Mouse (Mus musculus) CH12.LX (cell line): Measurements from ENCODE around the gene Etl4. TPM values are rescaled to one million over a fixed set of nuclear protein-coding genes. Genes with fewer than 3 reads are reported as not detected.

Experiments used
- DNase-seq: peaks from one replicate; pipeline ENCODE4 v3.0.0-alpha.2; 2013; ENCODE audit errors: extremely low read depth
- H3K27ac ChIP-seq: 2 replicates; pipeline ENCODE4 v1.5.1; 2012; ENCODE audit warnings: low read depth, mild to moderate bottlenecking, control low read depth, moderate library complexity; ENCODE audit not compliant: insufficient read depth
- H3K27me3 ChIP-seq: replicated peaks from 2 replicates; pipeline ENCODE3; 2012; ENCODE audit warnings: inconsistent platforms
- H3K36me3 ChIP-seq, 2 experiments: replicated peaks in 1 of 2; 2 replicates each; pipeline versions ENCODE3 to v1.6.1; 2012; ENCODE audit warnings: inconsistent platforms in 1 of 2, low read length in 1 of 2, mild to moderate bottlenecking in 1 of 2, mixed read lengths in 1 of 2, moderate library complexity in 1 of 2; ENCODE audit not compliant: control insufficient read depth in 1 of 2, insufficient read depth in 1 of 2
- H3K4me1 ChIP-seq, 2 experiments: 2 replicates each; pipeline ENCODE4 v1.6.1; 2012; ENCODE audit warnings: inconsistent platforms in 1 of 2, moderate library complexity in 1 of 2; ENCODE audit not compliant: insufficient read depth in 2 of 2, control insufficient read depth in 1 of 2
- H3K4me2 ChIP-seq: 2 replicates; pipeline ENCODE4 v1.6.1; 2012; ENCODE audit warnings: low read depth, mild to moderate bottlenecking, control low read depth; ENCODE audit not compliant: poor library complexity, insufficient read depth, severe bottlenecking
- H3K4me3 ChIP-seq, 3 experiments: fragments of 150-350 bp in 1 of 3; sonication (generic) in 1 of 3; replicated peaks in 1 of 3; 2 replicates each; pipeline versions ENCODE3 to v1.5.1; 2011 to 2012; ENCODE audit warnings: low read depth in 2 of 3, low read length in 2 of 3, mild to moderate bottlenecking in 2 of 3, moderate library complexity in 2 of 3, control low read depth in 1 of 3, improper control_type of control experiment in 1 of 3, inconsistent platforms in 1 of 3, mixed read lengths in 1 of 3; ENCODE audit not compliant: poor library complexity in 1 of 3
- H3K79me2 ChIP-seq: replicated peaks from 2 replicates; pipeline ENCODE4 v1.6.1; 2012; ENCODE audit warnings: mild to moderate bottlenecking, moderate library complexity; ENCODE audit not compliant: control insufficient read depth, poor library complexity, insufficient read depth, severe bottlenecking; ENCODE audit errors: extremely low read depth
- H3K9ac ChIP-seq: 2 replicates; pipeline ENCODE4 v1.6.1; 2012; ENCODE audit warnings: low read depth, mild to moderate bottlenecking, control low read depth, moderate library complexity; ENCODE audit not compliant: insufficient read depth
- H3K9me3 ChIP-seq: replicated peaks from 2 replicates; pipeline ENCODE3; 2012; ENCODE audit warnings: low read length, inconsistent platforms, mixed read lengths
- CHD1 ChIP-seq: IDR thresholded peaks from 2 replicates; pipeline ENCODE4 v1.6.1; 2012; ENCODE audit warnings: low read depth, low read length, improper control_type of control experiment, inconsistent platforms
- CTCF ChIP-seq, 2 experiments: IDR thresholded peaks in 1 of 2; conservative IDR thresholded peaks in 1 of 2; 2 replicates each; pipeline ENCODE4 v1.5.1; 2011 to 2012; ENCODE audit warnings: low read depth in 2 of 2, low read length in 2 of 2, improper control_type of control experiment in 1 of 2, inconsistent platforms in 1 of 2, mild to moderate bottlenecking in 1 of 2, moderate library complexity in 1 of 2
- ETS1 ChIP-seq: conservative IDR thresholded peaks from 2 replicates; pipeline ENCODE4 v1.6.1; 2012; ENCODE audit warnings: low read depth, mild to moderate bottlenecking, inconsistent platforms, low read length, improper control_type of control experiment, moderate library complexity
- GABPA ChIP-seq: IDR thresholded peaks from 2 replicates; pipeline ENCODE4 v1.6.1; 2012; ENCODE audit warnings: low read depth, low read length, improper control_type of control experiment, inconsistent platforms; ENCODE audit not compliant: insufficient replicate concordance
- HCFC1 ChIP-seq: IDR thresholded peaks from 2 replicates; pipeline ENCODE4 v1.6.1; 2012; ENCODE audit warnings: low read depth, mild to moderate bottlenecking, inconsistent platforms, low read length, improper control_type of control experiment
- IRF4 ChIP-seq: IDR thresholded peaks from 2 replicates; pipeline ENCODE4 v1.6.1; 2014; ENCODE audit warnings: low read depth, mild to moderate bottlenecking, inconsistent platforms, low read length, improper control_type of control experiment
- JUN ChIP-seq: IDR thresholded peaks from 2 replicates; pipeline ENCODE4 v1.6.1; 2011; ENCODE audit warnings: low read depth, mild to moderate bottlenecking, low read length, improper control_type of control experiment, moderate library complexity; ENCODE audit not compliant: insufficient read depth
- MAFK ChIP-seq: IDR thresholded peaks from 2 replicates; pipeline ENCODE4 v1.6.1; 2011; ENCODE audit warnings: low read length, improper control_type of control experiment; ENCODE audit not compliant: insufficient replicate concordance
- MAX ChIP-seq: IDR thresholded peaks from 2 replicates; pipeline ENCODE4 v1.6.1; 2011; ENCODE audit warnings: low read length, improper control_type of control experiment
- MAZ ChIP-seq: IDR thresholded peaks from 2 replicates; pipeline ENCODE4 v1.6.1; 2012; ENCODE audit warnings: low read depth, mild to moderate bottlenecking, inconsistent platforms, low read length, improper control_type of control experiment, moderate library complexity
- MYC ChIP-seq: IDR thresholded peaks from 2 replicates; pipeline ENCODE4 v1.6.1; 2011; ENCODE audit warnings: low read depth, mild to moderate bottlenecking, improper control_type of control experiment, low read length
- POLR2AphosphoS2 ChIP-seq: IDR thresholded peaks from 2 replicates; pipeline ENCODE4 v1.6.1; 2011; ENCODE audit warnings: low read depth, low read length, improper control_type of control experiment
- SIN3A ChIP-seq: IDR thresholded peaks from 2 replicates; pipeline ENCODE4 v1.6.1; 2012; ENCODE audit warnings: low read length, improper control_type of control experiment, inconsistent platforms
- SMC3 ChIP-seq: IDR thresholded peaks from 2 replicates; pipeline ENCODE4 v1.6.1; 2011; ENCODE audit warnings: low read depth, low read length, improper control_type of control experiment
- TBP ChIP-seq: conservative IDR thresholded peaks from 2 replicates; pipeline ENCODE4 v1.6.1; 2011; ENCODE audit warnings: low read depth, low read length, improper control_type of control experiment
- USF1 ChIP-seq: IDR thresholded peaks from 2 replicates; pipeline ENCODE4 v1.6.1; 2014; ENCODE audit warnings: low read depth, mild to moderate bottlenecking, inconsistent platforms, low read length, improper control_type of control experiment
- USF2 ChIP-seq: conservative IDR thresholded peaks from 2 replicates; pipeline ENCODE4 v1.6.1; 2011; ENCODE audit warnings: low read depth, low read length, improper control_type of control experiment
- ZNF384 ChIP-seq: IDR thresholded peaks from 2 replicates; pipeline ENCODE4 v1.6.1; 2012; ENCODE audit warnings: low read depth, low read length, improper control_type of control experiment, inconsistent platforms
- dilution Hi-C: fragments of 300-500 bp; cut with MboI; formaldehyde crosslinking; loops from 2 replicates; pipeline ENCODE4 v1.14.3; 2020; ENCODE audit warnings: low sequenced_read_pairs; ENCODE audit not compliant: extremely low pct_unique_long_range_greater_than_20kb, extremely low pct_ligation_motif_present
- in situ Hi-C: fragments of 300-500 bp; cut with MboI; formaldehyde crosslinking; loops from 3 replicates; pipeline ENCODE4 v1.14.3; 2019; ENCODE audit warnings: low sequenced_read_pairs, low pct_ligation_motif_present, low pct_unique_long_range_greater_than_20kb, mixed read lengths
- polyA plus RNA-seq: library from polyadenylated mRNA; unstranded; fragments of >175 nt; gene quantifications from 2 replicates; pipeline ENCODE4 v1.2.1, GENCODE M21; 2012; ENCODE audit warnings: low read depth; ENCODE audit not compliant: insufficient read length
- total RNA-seq, 2 experiments: library from RNA; depleted of rRNA; stranded (reverse); fragments of 300-350 nt in 1 of 2; fragments of >200 nt in 1 of 2; gene quantifications; 2 replicates each; pipeline ENCODE4 v1.2.3; 2012 to 2014

Gene Etl4
- total and polyA plus RNA-seq, 3 experiments = 7.2 to 18.6 (median 11.7) TPM

DNA sequence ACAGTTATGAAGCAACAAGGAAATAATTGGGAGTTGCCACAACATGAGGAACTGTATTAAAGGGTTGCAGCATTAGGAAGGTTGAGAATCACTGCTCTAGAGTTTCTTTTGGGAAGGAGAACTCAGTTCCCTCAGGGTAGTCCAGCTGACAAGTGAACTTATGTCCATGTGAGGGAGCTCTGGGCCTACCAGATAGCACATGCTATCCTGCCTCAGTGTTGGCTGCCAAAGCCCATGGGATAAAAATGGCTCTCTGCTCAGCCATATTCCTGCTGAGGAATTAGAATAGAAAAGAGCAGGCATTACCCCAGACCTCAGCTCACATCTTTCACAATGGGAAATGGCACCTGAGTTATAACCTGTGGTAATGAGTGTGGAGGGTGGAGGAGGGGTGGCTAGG, 916.7 kb downstream of the Etl4 start:
- dilution Hi-C loops = no loop called here
- no peak for TF ChIP-seq IRF4
- TF ChIP-seq ETS1 = no peak
- TF ChIP-seq CHD1 = no peak
- no peak for TF ChIP-seq MAZ
- TF ChIP-seq HCFC1 = no peak

DNA sequence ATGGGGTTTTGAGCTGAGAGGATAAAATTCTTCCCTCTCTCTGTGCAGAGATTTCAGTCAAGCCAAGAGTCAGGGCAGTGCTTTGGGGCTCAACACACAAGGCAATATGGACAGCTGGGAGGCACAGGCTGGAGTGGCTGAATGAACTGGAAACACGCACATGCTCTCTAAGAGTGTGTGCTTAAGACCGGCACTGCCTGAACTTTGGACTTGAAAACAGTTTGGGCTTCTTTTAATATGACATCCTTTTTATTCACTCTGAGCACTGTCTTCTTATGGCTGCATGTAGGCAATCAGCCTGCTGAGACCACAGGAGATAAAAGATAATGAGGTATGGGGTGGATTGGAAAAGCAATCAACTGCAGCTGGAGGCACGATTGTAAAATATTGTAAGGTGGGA, 921.3 kb downstream of the Etl4 start:
- Histone ChIP-seq H3K27ac (no peak overlapping the region), H3K9me3 (no peaks in the 10 kb centered on the region), H3K36me3 (no peaks in the 10 kb centered on the region), H3K4me1 (no peaks in the 10 kb centered on the region), H3K4me2 (no peak overlapping the region), H3K27me3 (no peaks in the 10 kb centered on the region), H3K79me2 (no peaks in the 10 kb centered on the region), H3K9ac (no peak overlapping the region), H3K4me3 (no peak overlapping the region)
- dilution Hi-C loops = no loop called here
- no peak for TF ChIP-seq CHD1
- no peak for TF ChIP-seq MYC
- no peak for TF ChIP-seq MAFK
- TF ChIP-seq CTCF (conservative IDR thresholded peaks at IDR 0.05 in 1 of 2, IDR thresholded peaks at IDR 0.05 in 1 of 2; ENCODE audit: low read depth in 2 of 2, low read length in 2 of 2) = no peak
- no peak for TF ChIP-seq USF1
- TF ChIP-seq MAX = no peak
- no peak for TF ChIP-seq TBP
- TF ChIP-seq SMC3 = no peak
- no peak for TF ChIP-seq POLR2AphosphoS2
- no peak for TF ChIP-seq JUN
- TF ChIP-seq GABPA = no peak
- no peak for TF ChIP-seq SIN3A
- TF ChIP-seq ZNF384 = no peak
- TF ChIP-seq USF2 = no peak
- in situ Hi-C loops = no loop called here
- DNase-seq = no peak

More for the DNA sequence above, 916.7 kb downstream of the Etl4 start:
- Histone ChIP-seq H3K9ac (no peak overlapping the region), H3K4me2 (no peak overlapping the region), H3K4me3 (no peak overlapping the region), H3K79me2 (no peaks in the 10 kb centered on the region), H3K27ac (no peak overlapping the region), H3K4me1 (no peaks in the 10 kb centered on the region), H3K9me3 (no peaks in the 10 kb centered on the region), H3K27me3 (no peaks in the 10 kb centered on the region), H3K36me3 (no peaks in the 10 kb centered on the region)
- no peak for DNase-seq
- in situ Hi-C loops = no loop called here
